In the genomic region with DNA sequence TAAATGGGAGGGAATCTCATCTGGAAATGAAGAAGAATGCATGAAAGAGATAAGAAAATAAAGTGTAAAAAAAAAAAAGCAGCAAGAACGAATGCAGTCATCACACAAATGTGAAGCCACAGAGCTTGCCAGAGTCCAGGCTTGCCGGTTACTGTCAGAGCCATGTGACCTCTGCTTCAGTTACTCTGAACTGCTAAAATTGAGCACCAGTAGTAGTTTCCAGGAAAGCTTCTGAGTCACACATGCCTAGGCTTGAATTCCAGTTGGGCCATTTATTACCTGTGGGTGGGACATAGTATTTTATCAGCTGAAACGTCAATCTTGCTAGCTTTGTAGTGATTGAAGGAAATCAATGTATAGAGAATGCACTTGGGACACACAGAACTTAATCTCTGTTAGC, we compare ENCODE assay signal across 20 mouse cellular contexts. TPM values are rescaled to one million over a fixed set of nuclear protein-coding genes. Genes with fewer than 3 reads are reported as not detected.
A peak's percentile ranks its signal among the peaks of the same experiment; 100 is the strongest.
DNase-seq lines count a peak whose midpoint lies in the region; ATAC-seq and TF ChIP-seq lines count a peak whose summit lies in the region.
"Had no signal": no experiment of that assay in that cellular context is flagged by ENCODE, and none has a peak within 500 bp of the region (broad histone marks: within the 10 kb centered on the region; RNA-seq: fewer than 3 reads in every experiment).

No protein-coding gene starts in this region.

- no peak for TF ChIP-seq POLR2A in liver, adult 2 months (IDR thresholded peaks at IDR 0.05; ENCODE audit: extremely low read depth, insufficient read depth, low read length)

- no peak for TF ChIP-seq CTCF in gastrocnemius, adult 2 months (IDR thresholded peaks at IDR 0.05)
- TF ChIP-seq CTCF in liver, adult 2 months (IDR thresholded peaks at IDR 0.05; ENCODE audit: low read depth, low read length): no peak

- H3K36me3 ChIP-seq in liver, adult 2 months (ENCODE audit: control insufficient read depth, insufficient read depth, low read length): no peaks in the 10 kb centered on the region
- no peaks in the 10 kb centered on the region for H3K36me3 ChIP-seq in stomach, embryonic 16.5 days (ENCODE audit: control insufficient read depth, insufficient read depth, low read length)
- no peaks in the 10 kb centered on the region for H3K36me3 ChIP-seq in forebrain, embryonic 10.5 days (replicated peaks)
- H3K36me3 ChIP-seq: embryonic facial prominence, embryonic 15.5 days; lung, embryonic 15.5 days; midbrain, embryonic 12.5 days; neural tube, embryonic 13.5 days had no signal

- no peak overlapping the region for H3K4me2 ChIP-seq in stomach, embryonic 16.5 days (ENCODE audit: low read depth, low read length)
- H3K4me2 ChIP-seq: embryonic facial prominence, embryonic 15.5 days; liver, embryonic 11.5 days; lung, embryonic 15.5 days; midbrain, embryonic 12.5 days; neural tube, embryonic 13.5 days had no signal

- peak; percentile 31 for DNase-seq in gastrocnemius, adult 2 months
- no peak for DNase-seq in gastrocnemius, postnatal 14 days
- peak; percentile 82 for DNase-seq in liver, adult 2 months (ENCODE audit: extremely low read depth, low read depth, low spot score)
- DNase-seq in liver: no peak
- DNase-seq in adrenal gland, postnatal 36 days: peak; percentile 27 to 47
- DNase-seq in embryo, embryonic 9.5 days (ENCODE audit: extremely low spot score): no peak
- DNase-seq in forebrain, embryonic 10.5 days (ENCODE audit: extremely low spot score, low spot score): no peak
- DNase-seq: B cell, adult 2 months; cerebellum, adult 9-10 months; heart, postnatal 4 days; right cerebral cortex, postnatal 25 days; thymus, adult 2 months had no signal

- H3K4me3 ChIP-seq in gastrocnemius, adult 2 months: no peak overlapping the region
- H3K4me3 ChIP-seq in liver, adult 2 months (ENCODE audit: insufficient read depth, low read depth, low read length): no peak overlapping the region
- no peak overlapping the region for H3K4me3 ChIP-seq in stomach, embryonic 16.5 days (replicated peaks; ENCODE audit: low read length)
- H3K4me3 ChIP-seq in forebrain, embryonic 10.5 days: no peak overlapping the region
- H3K4me3 ChIP-seq: embryonic facial prominence, embryonic 15.5 days; lung, embryonic 15.5 days; midbrain, embryonic 12.5 days; neural tube, embryonic 13.5 days had no signal

- H3K27ac ChIP-seq in gastrocnemius, adult 2 months: no peak overlapping the region
- no peak overlapping the region; the same call in 1 of the 2 replicates for H3K27ac ChIP-seq in liver, adult 2 months (replicated peaks; ENCODE audit: insufficient read depth, low read depth, low read length)
- no peak overlapping the region; the same call in 1 of the 2 replicates for H3K27ac ChIP-seq in stomach, embryonic 16.5 days (ENCODE audit: low read length)
- no peak overlapping the region for H3K27ac ChIP-seq in forebrain, embryonic 10.5 days
- H3K27ac ChIP-seq: embryonic facial prominence, embryonic 15.5 days; lung, embryonic 15.5 days; midbrain, embryonic 12.5 days; neural tube, embryonic 13.5 days had no signal

- peak overlapping the region; percentile 31 for H3K9ac ChIP-seq in liver, adult 2 months (ENCODE audit: low read depth, low read length)
- H3K9ac ChIP-seq in stomach, embryonic 16.5 days (ENCODE audit: low read length): no peak overlapping the region
- H3K9ac ChIP-seq: embryonic facial prominence, embryonic 15.5 days; lung, embryonic 15.5 days; midbrain, embryonic 12.5 days; neural tube, embryonic 13.5 days had no signal

- no peaks in the 10 kb centered on the region for H3K79me2 ChIP-seq in liver, adult 2 months (ENCODE audit: control insufficient read depth, insufficient read depth, low read length)

- no peaks in the 10 kb centered on the region for H3K27me3 ChIP-seq in liver, adult 2 months (ENCODE audit: control insufficient read depth, insufficient read depth, low read length)
- H3K27me3 ChIP-seq in stomach, embryonic 16.5 days (ENCODE audit: control insufficient read depth, insufficient read depth, low read length): no peaks in the 10 kb centered on the region
- no peaks in the 10 kb centered on the region for H3K27me3 ChIP-seq in forebrain, embryonic 10.5 days (ENCODE audit: poor library complexity, severe bottlenecking)
- H3K27me3 ChIP-seq: embryonic facial prominence, embryonic 15.5 days; lung, embryonic 15.5 days; midbrain, embryonic 12.5 days; neural tube, embryonic 13.5 days had no signal

- intact Hi-C loops in gastrocnemius, adult 2 months (cut with DNase I): no loop called here
- intact Hi-C loops in gastrocnemius, postnatal 14 days (cut with DNase I; ENCODE audit: low total_unique reads): no loop called here

- no peaks in the 10 kb centered on the region for H3K9me3 ChIP-seq in stomach, embryonic 16.5 days (replicated peaks; ENCODE audit: control insufficient read depth, low read length)
- no peaks in the 10 kb centered on the region for H3K9me3 ChIP-seq in forebrain, embryonic 10.5 days
- H3K9me3 ChIP-seq: embryonic facial prominence, embryonic 15.5 days; lung, embryonic 15.5 days; midbrain, embryonic 12.5 days; neural tube, embryonic 13.5 days had no signal

- peak; percentile 68 for ATAC-seq in stomach, embryonic 16.5 days (ENCODE audit: insufficient read depth, low FRiP score)
- ATAC-seq: forebrain, embryonic 14.5 days; hindbrain, embryonic 16.5 days had no signal

- 23% methylated on average over 3 of the region's 3 CpGs for WGBS in liver, adult 2 months
- 53% methylated on average over 3 of the region's 3 CpGs for whole genome bisulfite sequencing in stomach, embryonic 16.5 days
- WGBS in forebrain, embryonic 10.5 days: 85% methylated on average over 3 of the region's 3 CpGs

- peaks cover 15% of the 10 kb centered on the region for H3K4me1 ChIP-seq in liver, adult 2 months (ENCODE audit: control insufficient read depth, insufficient read depth, low read length)
- H3K4me1 ChIP-seq in stomach, embryonic 16.5 days (ENCODE audit: control insufficient read depth, insufficient read depth, low read length): peaks cover 3% of the 10 kb centered on the region; the same call in 1 of the 2 replicates
- no peaks in the 10 kb centered on the region for H3K4me1 ChIP-seq in forebrain, embryonic 10.5 days
- H3K4me1 ChIP-seq: embryonic facial prominence, embryonic 15.5 days; lung, embryonic 15.5 days; midbrain, embryonic 12.5 days had no signal

RNA-seq across cellular contexts. Expression of a gene that starts 48.2 kb away (rescaled TPM):
- total RNA-seq in gastrocnemius, adult 2 months (2021): 1 to 10 TPM; 4.8 to 5.1 TPM
- total RNA-seq in gastrocnemius, postnatal 14 days (2021): 10 to 100 TPM; 11.3 to 13.8 TPM
- 211 and 223 TPM in 2 replicates for total RNA-seq in liver, adult 2 months (2014; rRNA removed)
- polyA plus RNA-seq in liver, adult 2 months (2012; rRNA removed): 75.1 and 86.7 TPM in 2 replicates
- 10 to 100 TPM; 12.6 to 13.2 TPM for total RNA-seq in adrenal gland, postnatal 36 days (2021)
- polyA plus RNA-seq in stomach, embryonic 16.5 days (2015; fragmentation: Nextera tagmentation; extraction: Ambion mirVana): 11.0 and 13.0 TPM in 2 replicates
- polyA plus RNA-seq in forebrain, embryonic 10.5 days (2016; fragmentation: Nextera tagmentation; extraction: Ambion mirVana): 1.4 and 2.5 TPM in 2 replicates

Comparison
In these comparisons a context has a peak if more than half of its experiments do, and no peak if none do; other contexts are left out.
1. DNase-seq: peak in gastrocnemius, adult 2 months (single experiment), liver, adult 2 months (single experiment) and adrenal gland, postnatal 36 days (2 of 2); none in gastrocnemius, postnatal 14 days (single experiment), liver (single experiment), embryo, embryonic 9.5 days (single experiment) and forebrain, embryonic 10.5 days (single experiment).
2. RNA of a gene that starts 48.2 kb away (total RNA-seq): 211 to 223 TPM in liver, adult 2 months; 11.3 to 13.8 TPM in gastrocnemius, postnatal 14 days, 12.6 to 13.2 TPM in adrenal gland, postnatal 36 days and 4.8 to 5.1 TPM in gastrocnemius, adult 2 months; every median in the first group is over 10 times any median in the second.